Mouse (Mus musculus): ENCODE data around the gene Lhfpl2. TPM values are rescaled to one million over a fixed set of nuclear protein-coding genes. Genes with fewer than 3 reads are reported as not detected.

The Lhfpl2 gene
- polyA plus RNA-seq, 1 experiment from 2014 or later: 11.9 TPM

- Histone ChIP-seq H3K4me2 (replicated peaks) (peak overlapping the region; percentile 96), H3K27me3 (peaks cover 59% of the 10 kb centered on the region), H3K36me3 (no peaks in the 10 kb centered on the region), H3K4me3 (replicated peaks) (peak overlapping the region; percentile 63), H3K9me3 (no peaks in the 10 kb centered on the region), H3K4me1 (replicated peaks) (peaks cover 31% of the 10 kb centered on the region), H3K27ac (no peak overlapping the region), H3K9ac (replicated peaks) (no peak overlapping the region)
- ATAC-seq: no peak
- WGBS: 45% methylated on average over 6 of the region's 6 CpGs
Observed at GRCm38 (mm10) chr13:94058642-94059222, 1.1 kb downstream of the Lhfpl2 start.

- peak overlapping the region; percentile 96; the same call in 1 of the 2 replicates for H3K4me2 ChIP-seq (replicated peaks)
- no peaks in the 10 kb centered on the region for H3K9me3 ChIP-seq
- peaks cover 64% of the 10 kb centered on the region for H3K27me3 ChIP-seq
- ATAC-seq: no peak
- no peaks in the 10 kb centered on the region for H3K36me3 ChIP-seq
- no peak overlapping the region for H3K4me3 ChIP-seq (replicated peaks)
- 95% methylated on average over 4 of the region's 4 CpGs for WGBS
- H3K27ac ChIP-seq: no peak overlapping the region
- H3K4me1 ChIP-seq (replicated peaks): peaks cover 31% of the 10 kb centered on the region
- H3K9ac ChIP-seq (replicated peaks): no peak overlapping the region
Observed at GRCm38 (mm10) chr13:94059373-94059772, 1.8 kb downstream of the Lhfpl2 start.

- ATAC-seq: no peak
- no peak overlapping the region for H3K9ac ChIP-seq (replicated peaks)
- no peaks in the 10 kb centered on the region for H3K9me3 ChIP-seq
- no peak overlapping the region for H3K27ac ChIP-seq
- WGBS: 86% methylated on average over 6 of the region's 6 CpGs
- no peak overlapping the region for H3K4me3 ChIP-seq (replicated peaks)
- peaks cover 35% of the 10 kb centered on the region for H3K4me1 ChIP-seq (replicated peaks)
- peaks cover 68% of the 10 kb centered on the region for H3K27me3 ChIP-seq
- H3K4me2 ChIP-seq (replicated peaks): no peak overlapping the region
- H3K36me3 ChIP-seq: no peaks in the 10 kb centered on the region
Observed at GRCm38 (mm10) chr13:94059778-94060177, 2.2 kb downstream of the Lhfpl2 start.

GRCm38 (mm10) chr13:94060461-94060860 is 2.9 kb downstream of the Lhfpl2 start:
- ATAC-seq: no peak
- peaks cover 70% of the 10 kb centered on the region for H3K27me3 ChIP-seq
- WGBS: 90% methylated on average over 3 of the region's 3 CpGs

GRCm38 (mm10) chr13:94061256-94061877 is 3.8 kb downstream of the Lhfpl2 start:
- no peak overlapping the region for H3K27ac ChIP-seq
- H3K4me1 ChIP-seq (replicated peaks): peaks cover 43% of the 10 kb centered on the region
- no peak overlapping the region for H3K9ac ChIP-seq (replicated peaks)
- H3K4me2 ChIP-seq (replicated peaks): no peak overlapping the region
- 56% methylated on average over 9 of the region's 9 CpGs for WGBS
- peaks cover 72% of the 10 kb centered on the region for H3K27me3 ChIP-seq
- no peak for ATAC-seq
- no peaks in the 10 kb centered on the region for H3K9me3 ChIP-seq
- no peak overlapping the region for H3K4me3 ChIP-seq (replicated peaks)
- no peaks in the 10 kb centered on the region for H3K36me3 ChIP-seq

More at GRCm38 (mm10) chr13:94060461-94060860, 2.9 kb downstream of the Lhfpl2 start:
- no peaks in the 10 kb centered on the region for H3K9me3 ChIP-seq
- no peak overlapping the region for H3K4me2 ChIP-seq (replicated peaks)
- no peak overlapping the region for H3K27ac ChIP-seq
- H3K36me3 ChIP-seq: no peaks in the 10 kb centered on the region
- no peak overlapping the region for H3K9ac ChIP-seq (replicated peaks)
- H3K4me1 ChIP-seq (replicated peaks): peaks cover 36% of the 10 kb centered on the region
- H3K4me3 ChIP-seq (replicated peaks): no peak overlapping the region

- no peak overlapping the region for H3K27ac ChIP-seq
- no peak overlapping the region for H3K4me3 ChIP-seq (replicated peaks)
Observed at GRCm38 (mm10) chr13:94062349-94063111, 4.9 kb downstream of the Lhfpl2 start.

GRCm38 (mm10) chr13:94063156-94063555 is 5.6 kb downstream of the Lhfpl2 start:
- ATAC-seq: no peak
- Histone ChIP-seq H3K4me3 (replicated peaks) (no peak overlapping the region), H3K9ac (replicated peaks) (no peak overlapping the region), H3K4me1 (replicated peaks) (peaks cover 34% of the 10 kb centered on the region), H3K9me3 (no peaks in the 10 kb centered on the region), H3K4me2 (replicated peaks) (no peak overlapping the region), H3K36me3 (no peaks in the 10 kb centered on the region), H3K27me3 (peaks cover 79% of the 10 kb centered on the region), H3K27ac (no peak overlapping the region)
- WGBS: 43% methylated on average over 8 of the region's 8 CpGs

More at GRCm38 (mm10) chr13:94062349-94063111, 4.9 kb downstream of the Lhfpl2 start:
- Histone ChIP-seq H3K4me1 (replicated peaks) (peaks cover 37% of the 10 kb centered on the region), H3K27me3 (peaks cover 73% of the 10 kb centered on the region), H3K4me2 (replicated peaks) (peak overlapping the region; percentile 7; the same call in 1 of the 2 replicates), H3K9me3 (no peaks in the 10 kb centered on the region), H3K9ac (replicated peaks) (no peak overlapping the region), H3K36me3 (no peaks in the 10 kb centered on the region)
- 20% methylated on average over 21 of the region's 21 CpGs for WGBS
- ATAC-seq: peak; percentile 31; the same call in 1 of the 2 replicates

- H3K27me3 ChIP-seq: peaks cover 75% of the 10 kb centered on the region
- no peaks in the 10 kb centered on the region for H3K9me3 ChIP-seq
- peaks cover 28% of the 10 kb centered on the region for H3K4me1 ChIP-seq (replicated peaks)
- H3K4me2 ChIP-seq (replicated peaks): no peak overlapping the region
- no peaks in the 10 kb centered on the region for H3K36me3 ChIP-seq
- H3K9ac ChIP-seq (replicated peaks): no peak overlapping the region
- no peak overlapping the region for H3K27ac ChIP-seq
- WGBS: 34% methylated on average over 7 of the region's 7 CpGs
- H3K4me3 ChIP-seq (replicated peaks): no peak overlapping the region
- no peak for ATAC-seq
Observed at GRCm38 (mm10) chr13:94064571-94064970, 7.0 kb downstream of the Lhfpl2 start.

GRCm38 (mm10) chr13:94065276-94066050 is 7.9 kb downstream of the Lhfpl2 start:
- peaks cover 31% of the 10 kb centered on the region for H3K4me1 ChIP-seq (replicated peaks)
- no peak overlapping the region for H3K4me3 ChIP-seq (replicated peaks)
- H3K27ac ChIP-seq: no peak overlapping the region
- no peak overlapping the region for H3K9ac ChIP-seq (replicated peaks)
- H3K9me3 ChIP-seq: no peaks in the 10 kb centered on the region
- peaks cover 78% of the 10 kb centered on the region for H3K27me3 ChIP-seq
- H3K36me3 ChIP-seq: no peaks in the 10 kb centered on the region
- WGBS: 24% methylated on average over 11 of the region's 11 CpGs
- no peak for ATAC-seq
- no peak overlapping the region for H3K4me2 ChIP-seq (replicated peaks)

- H3K27me3 ChIP-seq: peaks cover 80% of the 10 kb centered on the region
- H3K27ac ChIP-seq: no peak overlapping the region
- H3K36me3 ChIP-seq: no peaks in the 10 kb centered on the region
- 91% methylated on average over 5 of the region's 5 CpGs for WGBS
- no peak for ATAC-seq
- H3K9me3 ChIP-seq: 0 out of 2 replicates have a peak, but pooled peaks cover 5% of the 10 kb centered on the region
- no peak overlapping the region for H3K9ac ChIP-seq (replicated peaks)
- H3K4me1 ChIP-seq (replicated peaks): peaks cover 31% of the 10 kb centered on the region
- no peak overlapping the region for H3K4me2 ChIP-seq (replicated peaks)
- H3K4me3 ChIP-seq (replicated peaks): no peak overlapping the region
Observed at GRCm38 (mm10) chr13:94066626-94067275, 9.2 kb downstream of the Lhfpl2 start.

- Histone ChIP-seq H3K9ac (replicated peaks) (no peak overlapping the region), H3K27me3 (peaks cover 82% of the 10 kb centered on the region), H3K4me3 (replicated peaks) (no peak overlapping the region), H3K36me3 (no peaks in the 10 kb centered on the region), H3K4me1 (replicated peaks) (peaks cover 21% of the 10 kb centered on the region), H3K9me3 (0 out of 2 replicates have a peak, but pooled peaks cover 5% of the 10 kb centered on the region), H3K27ac (no peak overlapping the region), H3K4me2 (replicated peaks) (no peak overlapping the region)
- no peak for ATAC-seq
- WGBS: 100% methylated on average over 1 of the region's 1 CpGs
Observed at GRCm38 (mm10) chr13:94068308-94068707, 10.7 kb downstream of the Lhfpl2 start.

All from midbrain, embryonic 13.5 days (tissue).